Mouse (Mus musculus) myocyte (in vitro differentiated cells): Measurements from ENCODE around the gene Xylb.

ENCODE experiments used
- E2F4 ChIP-seq: IDR thresholded peaks from one replicate; pipeline ENCODE4 v1.6.1; 2011; ENCODE audit warnings: mild to moderate bottlenecking, control low read depth, moderate library complexity; ENCODE audit not compliant: insufficient read depth
- MYOD1 ChIP-seq, 3 experiments: IDR thresholded peaks; one replicate each; pipeline ENCODE4 v1.6.1; 2011; ENCODE audit warnings: control low read depth in 2 of 3, low read depth in 2 of 3, mild to moderate bottlenecking in 2 of 3, moderate library complexity in 1 of 3; ENCODE audit not compliant: insufficient read length in 2 of 3, control insufficient read depth in 1 of 3
- MYOG ChIP-seq, 3 experiments: IDR thresholded peaks; one replicate each; pipeline ENCODE4 v1.6.1; 2011; ENCODE audit warnings: control low read depth in 2 of 3, low read depth in 2 of 3, mild to moderate bottlenecking in 2 of 3; ENCODE audit not compliant: insufficient read length in 2 of 3, control insufficient read depth in 1 of 3, insufficient read depth in 1 of 3
- POLR2A ChIP-seq: IDR thresholded peaks from one replicate; pipeline ENCODE4 v1.6.1; 2011; ENCODE audit warnings: low read depth, mild to moderate bottlenecking, control low read depth, moderate library complexity; ENCODE audit not compliant: insufficient read length
- SRF ChIP-seq: IDR thresholded peaks from one replicate; pipeline ENCODE4 v1.6.1; 2011; ENCODE audit warnings: low read depth; ENCODE audit not compliant: control insufficient read depth, insufficient read length
- TCF3 ChIP-seq: IDR thresholded peaks from one replicate; pipeline ENCODE4 v1.6.1; 2011; ENCODE audit warnings: low read depth, control low read depth; ENCODE audit not compliant: insufficient read length
- USF1 ChIP-seq: IDR thresholded peaks from one replicate; pipeline ENCODE4 v1.6.1; 2011; ENCODE audit warnings: low read depth, mild to moderate bottlenecking, control low read depth, moderate library complexity

- TF ChIP-seq SRF (no peak), E2F4 (no peak), POLR2A (no peak), USF1 (no peak), TCF3 (no peak), MYOG (IDR thresholded peaks at IDR 0.05; ENCODE audit: control insufficient read depth in 1 of 3, insufficient read depth in 1 of 3, insufficient read length in 2 of 3, low read depth in 2 of 3) (no peak), MYOD1 (IDR thresholded peaks at IDR 0.05; ENCODE audit: control insufficient read depth in 1 of 3, insufficient read length in 2 of 3, low read depth in 2 of 3) (no peak)
Measured at GRCm38 (mm10) chr9:119313096-119313495, 44.1 kb upstream of the Xylb start.
